In genomic region chr5:115358872-115359271, GRCm38 (mm10) we compare ENCODE assay signal across 1 mouse cellular context.
A peak's percentile ranks its signal among the peaks of the same experiment; 100 is the strongest.
TF ChIP-seq lines count a peak whose summit lies in the region.

No protein-coding gene starts in this region.

TF ChIP-seq in CH12.LX, 34 proteins besides CTCF, POLR2A, EP300 and RAD21:
- TF ChIP-seq MXI1 (IDR thresholded peaks at IDR 0.05; ENCODE audit: low read depth, low read length) (peak; percentile 80; the same call in 1 of the 2 replicates), ZKSCAN1 (IDR thresholded peaks at IDR 0.05; ENCODE audit: borderline replicate concordance, low read depth, low read length) (no peak), KAT2A (IDR thresholded peaks at IDR 0.05; ENCODE audit: insufficient replicate concordance, low read length) (no peak), JUN (IDR thresholded peaks at IDR 0.05; ENCODE audit: insufficient read depth, low read depth, low read length) (no peak), NRF1 (IDR thresholded peaks at IDR 0.05; ENCODE audit: low read depth, low read length) (no peak), POLR2AphosphoS2 (IDR thresholded peaks at IDR 0.05; ENCODE audit: low read depth, low read length) (no peak), MEF2A (IDR thresholded peaks at IDR 0.05; ENCODE audit: borderline replicate concordance, low read depth, low read length) (no peak), ETS1 (conservative IDR thresholded peaks at IDR 0.05; ENCODE audit: low read depth, low read length) (no peak), USF2 (conservative IDR thresholded peaks at IDR 0.05; ENCODE audit: low read depth, low read length) (no peak), CHD1 (IDR thresholded peaks at IDR 0.05; ENCODE audit: low read depth, low read length) (no peak), MAFK (IDR thresholded peaks at IDR 0.05; ENCODE audit: insufficient replicate concordance, low read length) (no peak), TCF12 (IDR thresholded peaks at IDR 0.05; ENCODE audit: low read depth, low read length) (peak; percentile 62; the same call in 1 of the 2 replicates), GABPA (IDR thresholded peaks at IDR 0.05; ENCODE audit: insufficient replicate concordance, low read depth, low read length) (no peak), UBTF (IDR thresholded peaks at IDR 0.05; ENCODE audit: low read depth, low read length) (no peak), E2F4 (IDR thresholded peaks at IDR 0.05; ENCODE audit: insufficient replicate concordance, low read depth, low read length) (no peak), MYC (IDR thresholded peaks at IDR 0.05; ENCODE audit: low read depth, low read length) (no peak; the same call in 1 of the 2 replicates), NELFE (IDR thresholded peaks at IDR 0.05; ENCODE audit: low read depth, low read length) (peak; percentile 29; the same call in 1 of the 2 replicates), ELF1 (IDR thresholded peaks at IDR 0.05; ENCODE audit: low read depth, low read length) (no peak; the same call in none of the 2 replicates), IRF4 (IDR thresholded peaks at IDR 0.05; ENCODE audit: low read depth, low read length) (peak; percentile 58; the same call in 1 of the 2 replicates), JUND (conservative IDR thresholded peaks at IDR 0.05; ENCODE audit: low read depth, low read length) (no peak), HCFC1 (IDR thresholded peaks at IDR 0.05; ENCODE audit: low read depth, low read length) (no peak), MAZ (IDR thresholded peaks at IDR 0.05; ENCODE audit: low read depth, low read length) (no peak; the same call in 1 of the 2 replicates), MAX (IDR thresholded peaks at IDR 0.05; ENCODE audit: low read length) (peak; percentile 63), TBP (conservative IDR thresholded peaks at IDR 0.05; ENCODE audit: low read depth, low read length) (0 out of 2 replicates have a peak, but pooled peaks have one; percentile 26), SMC3 (IDR thresholded peaks at IDR 0.05; ENCODE audit: low read depth, low read length) (peak; percentile 92), BHLHE40 (IDR thresholded peaks at IDR 0.05; ENCODE audit: low read depth, low read length) (peak; percentile 32; the same call in 1 of the 2 replicates), CHD2 (IDR thresholded peaks at IDR 0.05; ENCODE audit: low read length) (no peak), RCOR1 (conservative IDR thresholded peaks at IDR 0.05; ENCODE audit: low read depth, low read length) (no peak), USF1 (IDR thresholded peaks at IDR 0.05; ENCODE audit: low read depth, low read length) (no peak), ZC3H11A (IDR thresholded peaks at IDR 0.05; ENCODE audit: low read depth, low read length) (peak; percentile 39), SIN3A (IDR thresholded peaks at IDR 0.05; ENCODE audit: low read length) (peak; percentile 76), PAX5 (IDR thresholded peaks at IDR 0.05; ENCODE audit: low read length) (no peak), ZMIZ1 (IDR thresholded peaks at IDR 0.05; ENCODE audit: low read depth, low read length) (no peak), ZNF384 (IDR thresholded peaks at IDR 0.05; ENCODE audit: low read depth, low read length) (no peak)
